Mouse (Mus musculus) heart, adult 18-20 months (tissue): ENCODE measurements around the gene Pdcd6ip. TPM values are rescaled to one million over a fixed set of nuclear protein-coding genes. Genes with fewer than 3 reads are reported as not detected.
"Not testable (repeated sequence)": the region's sequence is repeated elsewhere in the genome, so short reads cannot be mapped to it uniquely, and the experiment has no call there.

Source experiments
- DNase-seq, 2 experiments: peaks; one replicate each; pipeline ENCODE4 v3.0.0; 2021 to 2022; ENCODE audit warnings: mixed read lengths in 1 of 2
- long read RNA-seq, 2 experiments: library from polyadenylated mRNA; stranded (forward); transcript quantifications; one replicate each; pipeline ENCODE4 v2.0.0; 2021
- total RNA-seq, 2 experiments: library from RNA; stranded (reverse); gene quantifications; 2 replicates each; pipeline ENCODE4 v1.2.3; 2021

Pdcd6ip gene
- total RNA-seq = 10 to 100 TPM; 59.2 to 66.5 TPM
- long read RNA-seq, experiment 1, full-length matches to known transcripts = 27 of 46 reads
- long read RNA-seq, experiment 1, partial matches to known transcripts = 11 of 46 reads
- long read RNA-seq, experiment 1, other reads (novel, unspliced or antisense) = 8 of 46 reads
- long read RNA-seq, experiment 2, full-length matches to known transcripts = 15 of 24 reads
- long read RNA-seq, experiment 2, partial matches to known transcripts = 4 of 24 reads
- long read RNA-seq, experiment 2, other reads (novel, unspliced or antisense) = 5 of 24 reads

GRCm38 (mm10) chr9:113707481-113708360 lies at the start of gene Pdcd6ip:
Gene Pdcd6ip, minus strand, starts transcription at chr9:113708259.
- peak; percentile 94 for DNase-seq

DNA sequence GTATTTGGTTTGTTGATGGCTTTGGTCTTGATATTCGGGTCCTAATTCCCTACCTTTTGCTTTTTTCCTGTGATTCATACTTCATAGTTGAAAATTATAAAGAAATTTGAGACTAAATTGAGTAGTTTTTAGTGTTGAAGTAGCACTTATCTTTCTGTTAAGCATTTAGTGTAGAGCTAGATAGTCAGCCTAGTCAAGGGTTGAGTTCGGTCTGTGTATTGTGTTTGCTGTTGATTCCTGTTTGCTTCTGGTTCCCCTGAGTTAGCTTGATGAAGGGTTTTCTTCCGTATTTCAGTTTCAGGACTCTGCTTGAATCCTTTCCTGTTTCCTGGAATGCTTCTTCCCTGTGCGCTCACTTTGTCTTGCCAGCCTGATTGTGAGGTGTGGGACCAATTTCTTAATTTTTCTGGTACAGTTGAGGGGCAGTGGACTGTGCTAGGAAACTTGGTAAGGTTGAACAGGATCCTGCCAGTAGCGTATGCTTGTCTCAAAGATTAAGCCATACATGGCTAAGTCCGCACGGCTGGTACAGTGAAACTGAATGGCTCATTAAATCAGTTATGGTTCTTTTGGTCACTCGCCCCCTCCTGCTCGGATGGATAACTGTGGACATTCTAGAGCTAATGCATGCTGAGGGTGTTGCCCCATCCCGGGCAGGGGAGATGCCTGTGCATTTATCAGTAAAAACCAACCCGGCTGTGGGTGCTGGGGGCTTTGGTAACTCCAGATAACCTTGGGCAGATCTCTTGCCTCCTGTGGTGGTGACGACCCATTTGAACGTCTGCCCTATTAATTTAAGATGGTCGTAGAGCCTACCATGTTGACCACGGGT lies 48.0 kb upstream of the Pdcd6ip start:
- no peak for DNase-seq

DNA sequence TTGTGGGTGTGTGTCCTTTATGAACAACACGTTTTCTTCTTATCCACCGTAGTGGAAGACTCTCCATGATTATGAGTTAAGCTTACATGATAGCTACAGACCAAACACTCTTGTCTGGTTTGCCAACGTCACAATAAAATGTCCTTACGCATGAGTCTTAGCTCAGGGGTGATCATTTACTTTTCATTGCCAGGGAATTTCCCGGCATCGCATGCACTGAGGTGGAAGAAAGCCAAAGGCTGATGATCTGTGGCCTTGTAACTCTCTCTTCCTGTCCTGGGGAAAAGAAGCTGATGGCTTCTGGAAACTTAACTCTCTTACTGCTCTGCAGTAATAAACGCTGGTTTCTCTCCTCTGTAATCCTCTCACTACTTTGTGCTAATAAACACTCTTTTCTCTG lies 41.3 kb upstream of the Pdcd6ip start:
- peak; percentile 60 to 63 for DNase-seq

DNA sequence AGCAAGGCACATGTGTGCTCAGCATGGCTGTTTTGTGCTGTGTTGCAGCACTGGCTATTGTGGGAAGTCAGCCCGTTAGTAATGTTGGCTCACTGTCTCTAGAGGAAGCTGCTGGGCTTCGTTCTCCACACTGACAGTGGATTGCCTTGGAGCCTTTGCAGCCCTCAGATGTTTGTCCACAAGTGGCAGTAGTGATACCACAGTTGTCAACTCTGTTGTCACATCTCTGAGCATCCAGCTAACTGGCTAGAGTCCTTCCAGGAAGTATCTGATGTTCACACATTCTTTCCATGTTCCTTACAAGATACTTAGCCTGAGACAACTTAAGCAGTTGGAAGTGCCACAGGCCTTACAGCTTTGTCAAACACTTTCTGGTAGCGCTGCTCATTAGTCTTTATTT lies 35.2 kb upstream of the Pdcd6ip start:
- DNase-seq = peak in 1 of 2 experiments; percentile 25

- peak; percentile 25 to 56 for DNase-seq
Measured at GRCm38 (mm10) chr9:113742361-113742794, 34.3 kb upstream of the Pdcd6ip start.

GRCm38 (mm10) chr9:113741637-113742137 lies 33.6 kb upstream of the Pdcd6ip start:
- peak; percentile 49 to 64 for DNase-seq

DNA sequence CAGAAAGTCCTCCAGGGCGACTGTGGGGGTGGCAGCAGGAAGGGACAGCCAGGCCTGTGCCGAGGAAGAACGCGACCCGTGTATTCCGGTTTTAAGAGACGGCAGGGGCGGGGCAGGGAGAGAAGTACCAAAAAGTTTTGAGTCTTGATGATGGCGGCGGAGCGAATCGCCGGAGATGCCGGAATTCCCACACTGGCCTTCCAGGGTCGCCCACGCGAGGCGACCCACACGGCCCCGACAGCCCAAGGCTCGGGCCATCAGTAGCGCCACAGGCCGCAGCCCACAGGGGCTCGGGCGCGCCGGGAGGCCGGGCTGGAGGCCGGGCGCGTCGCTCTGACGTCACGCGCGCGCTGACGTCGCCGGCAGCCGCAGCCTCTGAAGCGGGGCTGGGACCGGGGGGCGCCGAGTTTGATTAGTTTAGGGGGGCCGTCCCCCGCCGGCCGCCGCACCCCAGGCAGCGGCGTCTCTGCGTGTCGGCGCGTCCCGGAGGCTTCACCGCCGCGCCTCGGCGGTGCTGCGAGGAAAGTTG lies 33.1 kb upstream of the Pdcd6ip start, which contains the start of gene Clasp2:
Gene Clasp2, plus strand, starts transcription at position 366 of the 529 bp plus-strand sequence.
- DNase-seq = peak; percentile 90

GRCm38 (mm10) chr9:113738941-113739340 lies 30.9 kb upstream of the Pdcd6ip start:
- DNase-seq = peak; percentile 71 to 86

DNA sequence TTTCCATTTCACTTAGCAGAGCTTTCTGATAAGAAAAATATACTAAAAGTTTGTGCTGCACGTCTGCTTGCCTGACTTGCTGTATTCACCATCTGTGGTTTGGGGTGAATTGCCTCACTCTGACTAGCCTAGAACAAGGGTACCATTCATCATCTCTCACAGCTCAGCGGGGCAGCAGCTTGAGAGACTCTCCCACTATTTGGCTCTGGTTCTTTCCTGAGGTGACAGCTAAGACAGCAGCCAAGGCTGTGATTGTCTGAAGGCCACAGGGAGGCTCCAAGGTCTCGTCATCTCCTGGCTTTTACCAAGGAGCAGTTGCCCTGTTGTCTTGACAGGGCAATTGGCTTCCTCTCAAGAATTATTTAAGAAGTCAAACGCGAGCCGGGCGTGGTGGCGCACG lies 30.0 kb upstream of the Pdcd6ip start:
- peak; percentile 30 to 58 for DNase-seq

- DNase-seq = no peak
Measured at GRCm38 (mm10) chr9:113735920-113736319, 27.9 kb upstream of the Pdcd6ip start.

DNA sequence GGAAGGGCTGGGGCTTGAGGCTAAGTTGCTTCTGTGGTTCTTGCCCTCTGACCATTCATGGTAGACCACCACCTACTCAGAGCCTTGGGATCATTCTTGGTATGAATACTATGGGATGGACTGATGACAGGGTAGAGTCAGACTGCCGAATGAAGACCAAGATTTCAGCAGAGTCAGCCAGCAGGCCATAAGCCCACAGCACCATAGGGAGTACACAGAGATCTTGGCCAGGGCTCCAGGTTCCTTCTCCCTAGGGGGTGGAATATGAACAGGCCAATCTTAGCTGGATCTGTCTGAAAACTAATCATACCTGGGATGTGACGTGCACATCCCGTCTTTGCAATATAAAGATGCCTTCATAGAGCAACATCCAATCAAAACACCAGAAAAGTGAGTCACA lies 23.5 kb upstream of the Pdcd6ip start:
- DNase-seq = no peak

DNA sequence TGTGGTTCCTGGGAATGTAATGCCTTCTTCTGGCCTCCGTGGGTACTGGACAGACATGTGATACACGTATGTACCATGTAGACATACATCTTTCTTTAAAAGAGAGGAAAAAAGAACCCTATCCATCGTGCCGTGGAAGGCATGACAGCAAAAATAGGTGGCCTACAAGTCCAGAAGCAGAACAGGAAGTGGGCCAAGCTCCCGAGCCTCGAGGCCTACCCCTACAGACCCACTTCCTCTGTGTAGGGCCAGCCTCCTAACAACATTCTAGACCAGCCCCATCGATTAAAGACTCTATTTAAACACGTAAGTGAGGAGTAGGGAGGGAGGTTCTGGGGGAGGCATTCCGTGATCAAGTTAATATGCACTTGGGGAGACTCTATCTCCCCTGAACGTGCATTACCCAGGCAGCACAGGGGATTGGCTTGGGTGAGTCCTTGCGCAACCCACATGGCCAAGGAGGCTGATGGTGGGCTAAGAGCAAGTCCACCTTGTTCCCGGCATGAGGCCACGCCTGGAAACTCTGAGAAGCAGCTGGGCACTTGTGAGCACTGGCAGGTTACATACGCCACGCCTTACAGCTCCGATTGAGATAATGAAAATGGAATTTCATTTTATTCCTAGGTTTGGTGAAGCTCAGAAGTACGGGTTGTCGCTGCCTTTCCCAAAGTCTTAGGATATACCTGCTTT lies 19.1 kb upstream of the Pdcd6ip start:
- DNase-seq = no peak

DNA sequence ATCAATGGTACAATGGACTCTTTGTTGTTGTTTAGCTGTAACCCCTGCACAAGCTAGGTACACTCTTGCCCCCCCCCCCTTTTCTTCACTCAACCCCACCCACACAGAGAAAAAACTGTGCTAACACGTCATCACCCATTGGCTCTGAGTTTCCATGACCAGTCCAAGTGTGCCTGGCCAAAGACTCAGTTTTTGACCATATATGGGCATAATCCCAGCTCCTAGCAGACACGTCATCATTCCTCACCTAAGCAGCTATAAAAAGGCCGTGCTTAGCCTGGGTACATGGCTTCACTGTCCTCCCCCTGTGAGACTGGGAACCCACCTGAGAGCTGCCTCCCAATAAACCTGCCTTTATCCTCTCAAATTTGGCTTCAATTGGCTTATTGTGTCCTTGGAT lies 18.1 kb upstream of the Pdcd6ip start:
- DNase-seq = no peak

GRCm38 (mm10) chr9:113725609-113726008 lies 17.6 kb upstream of the Pdcd6ip start:
- not testable (repeated sequence) for DNase-seq

- DNase-seq = no peak
Measured at GRCm38 (mm10) chr9:113724646-113725045, 16.6 kb upstream of the Pdcd6ip start.

GRCm38 (mm10) chr9:113719063-113719462 lies 11.0 kb upstream of the Pdcd6ip start:
- peak; percentile 44 to 46 for DNase-seq

GRCm38 (mm10) chr9:113710871-113711270 lies 2.8 kb upstream of the Pdcd6ip start:
- DNase-seq = no peak

GRCm38 (mm10) chr9:113708361-113709280 lies 562 bp upstream of the Pdcd6ip start:
- no peak for DNase-seq

DNA sequence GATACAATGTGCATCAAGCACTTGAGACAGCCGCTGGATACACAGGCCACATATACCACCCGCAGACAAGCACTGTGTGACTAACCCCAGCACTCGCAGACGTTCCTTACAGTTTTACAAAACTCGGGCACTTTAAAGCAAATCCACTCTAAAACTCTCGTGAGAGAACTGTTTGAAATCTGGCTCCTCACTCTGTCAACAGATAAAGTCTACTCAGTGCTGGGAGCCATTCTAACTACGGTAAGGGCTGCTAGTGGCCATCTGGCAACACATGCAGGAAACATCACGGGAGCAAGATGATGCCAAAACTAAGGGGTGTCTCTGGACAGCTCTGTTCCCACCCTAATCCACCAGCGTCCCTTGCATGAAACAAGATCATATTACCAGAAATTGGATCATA lies 1.2 kb downstream of the Pdcd6ip start:
- peak; percentile 11 to 36 for DNase-seq

- no peak for DNase-seq
Measured at GRCm38 (mm10) chr9:113706108-113706507, 2.0 kb downstream of the Pdcd6ip start.
